Mouse (Mus musculus) R1 (cell line): ENCODE measurements around the gene Mipol1.
"Not testable (repeated sequence)": the region's sequence is repeated elsewhere in the genome, so short reads cannot be mapped to it uniquely, and the experiment has no call there.

Source experiments
- DNase-seq: peaks from one replicate; pipeline ENCODE4 v3.0.0-alpha.2; 2018; ENCODE audit warnings: low read depth, low spot score

The Mipol1 gene

DNA sequence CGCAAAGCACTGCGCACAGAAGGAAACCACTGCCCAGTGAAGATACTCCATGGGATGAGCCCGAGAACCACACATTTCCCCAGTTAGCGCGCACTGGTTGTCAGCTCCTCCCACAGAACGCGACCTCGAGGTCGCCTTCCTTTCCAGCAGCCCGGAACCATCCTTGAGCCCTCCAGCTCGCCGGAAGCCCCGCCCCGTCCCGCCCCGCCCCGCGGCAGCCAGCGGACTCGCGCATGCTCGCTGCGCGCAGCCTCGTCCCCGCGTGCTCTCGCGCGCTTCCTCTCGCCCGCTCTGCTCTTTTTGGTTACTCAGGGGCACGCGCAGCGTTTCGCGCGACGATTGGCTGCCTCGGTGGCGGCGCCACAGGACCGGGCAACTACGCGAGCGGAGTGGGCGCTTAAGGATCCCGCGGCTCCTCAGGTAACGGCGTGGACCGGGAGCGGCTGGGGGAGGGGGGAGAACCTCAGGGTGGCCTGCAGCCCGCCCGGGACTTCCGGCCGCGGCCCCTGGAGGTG lies at the start of gene Mipol1, which contains the start of gene Prps1l3:
TSS of gene Mipol1 (plus strand) at position 236 of the 515 bp plus-strand sequence.
TSS of gene Prps1l3 (plus strand) at position 221 of the 515 bp plus-strand sequence.
- DNase-seq = peak; percentile 93

DNA sequence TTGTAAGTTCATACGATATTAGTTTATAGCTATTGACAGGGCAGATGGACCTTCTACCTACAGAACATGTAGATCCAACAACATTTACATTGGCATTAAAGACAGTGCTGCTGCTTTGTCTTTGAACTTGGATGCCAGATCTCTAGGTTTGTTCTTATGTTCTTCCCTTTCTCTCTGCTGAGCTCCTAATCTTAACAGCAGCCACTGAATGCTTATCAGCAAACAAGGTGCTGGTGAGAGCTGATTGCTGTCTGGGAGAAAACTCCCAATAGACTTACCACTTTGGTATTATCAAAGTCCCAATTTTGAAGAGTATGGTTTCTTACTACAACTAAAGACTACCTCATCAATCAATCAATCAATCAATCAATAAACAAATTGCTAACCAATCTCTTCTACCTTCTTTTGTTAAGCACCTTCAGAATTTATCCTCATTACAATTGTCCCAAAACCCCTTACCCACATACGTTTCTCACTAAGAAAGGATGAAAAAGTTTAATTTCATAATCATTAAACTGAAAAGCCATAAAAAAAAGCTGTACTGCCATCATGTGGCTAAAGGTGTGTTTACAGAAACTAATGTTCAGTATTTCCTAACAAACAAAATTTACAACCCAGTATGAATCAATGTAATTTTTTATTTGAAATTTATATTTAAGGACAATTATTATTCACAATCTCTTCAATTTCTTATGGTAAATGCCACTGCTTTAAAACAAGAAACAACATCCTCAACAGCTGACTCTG lies 45.7 kb upstream of the Mipol1 start:
- no peak for DNase-seq

DNA sequence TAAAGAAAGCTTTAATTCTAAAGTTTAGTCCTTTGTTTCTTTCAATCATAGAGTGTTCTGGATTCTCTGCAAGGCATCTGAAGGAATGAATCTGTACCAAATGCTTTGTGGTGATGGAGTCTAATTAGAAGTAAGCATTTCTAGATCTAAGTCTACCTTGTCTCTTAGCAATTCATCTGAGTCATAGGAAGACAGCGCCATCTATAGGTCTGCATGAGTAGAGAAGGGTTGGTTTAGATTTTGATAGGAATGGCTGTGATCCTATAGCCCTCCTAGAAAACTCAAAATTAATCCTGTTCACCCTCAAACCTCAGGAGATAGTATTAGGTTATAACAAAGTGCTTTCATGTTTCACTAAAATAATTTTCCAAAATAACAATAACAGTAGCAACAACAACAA lies 44.8 kb upstream of the Mipol1 start:
- peak; percentile 51 for DNase-seq

DNA sequence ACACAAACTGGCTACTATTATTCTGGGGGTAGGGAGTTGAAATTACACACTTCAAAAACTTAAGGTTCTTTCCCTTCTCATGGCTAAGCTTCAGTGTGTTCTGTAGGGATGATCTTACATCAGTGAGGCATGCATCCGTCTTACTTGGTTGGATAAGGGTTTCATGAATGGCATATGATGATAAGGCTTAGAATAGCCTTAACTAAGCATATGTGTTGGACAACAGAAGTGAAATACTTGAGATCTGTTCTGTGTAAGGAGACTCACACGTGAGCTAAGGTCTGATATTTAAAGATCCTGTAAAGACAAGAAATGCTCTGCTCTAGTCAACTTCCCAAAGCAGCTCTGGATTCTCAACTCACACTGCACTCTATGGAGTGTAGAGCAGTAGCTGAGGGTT lies 44.1 kb upstream of the Mipol1 start:
- no peak for DNase-seq

DNA sequence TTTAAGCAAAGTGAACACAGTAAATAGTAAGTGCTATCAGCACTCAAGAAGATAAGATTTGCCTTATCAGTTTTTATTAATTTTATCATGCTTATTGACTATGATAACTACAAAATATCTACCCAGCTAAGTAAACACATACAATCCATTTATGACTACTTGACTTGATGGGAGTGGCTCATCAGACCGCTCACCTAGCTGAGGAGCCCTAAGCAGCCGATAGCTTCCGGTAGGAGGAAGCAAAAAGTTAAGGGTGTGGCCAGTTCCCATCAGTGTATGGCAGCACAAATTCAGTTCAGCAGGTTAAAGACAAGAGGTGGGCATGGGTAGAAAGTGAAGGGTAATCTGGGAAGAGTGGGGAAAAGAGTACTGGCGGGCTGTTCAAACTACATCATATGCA lies 43.2 kb upstream of the Mipol1 start:
- DNase-seq = no peak

DNA sequence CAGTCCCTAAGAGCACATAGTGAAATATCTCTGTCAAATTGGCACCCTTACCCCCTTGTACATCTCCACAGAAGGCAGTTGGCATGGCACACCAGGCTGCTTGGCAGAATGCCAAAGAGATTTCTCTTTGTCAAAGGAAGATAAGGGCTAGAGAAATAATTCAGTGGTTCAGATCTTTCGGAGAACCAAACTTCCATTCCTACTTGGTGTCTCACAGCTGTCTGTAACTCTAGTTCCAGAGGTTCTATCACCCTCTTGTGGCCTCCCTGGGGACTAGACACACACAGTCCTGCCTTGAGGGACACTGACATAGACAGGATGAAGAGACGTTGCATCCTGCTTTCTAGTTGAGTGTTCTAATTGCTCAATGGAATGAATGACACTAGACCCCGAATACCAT lies 35.6 kb upstream of the Mipol1 start:
- DNase-seq = peak; percentile 34

DNA sequence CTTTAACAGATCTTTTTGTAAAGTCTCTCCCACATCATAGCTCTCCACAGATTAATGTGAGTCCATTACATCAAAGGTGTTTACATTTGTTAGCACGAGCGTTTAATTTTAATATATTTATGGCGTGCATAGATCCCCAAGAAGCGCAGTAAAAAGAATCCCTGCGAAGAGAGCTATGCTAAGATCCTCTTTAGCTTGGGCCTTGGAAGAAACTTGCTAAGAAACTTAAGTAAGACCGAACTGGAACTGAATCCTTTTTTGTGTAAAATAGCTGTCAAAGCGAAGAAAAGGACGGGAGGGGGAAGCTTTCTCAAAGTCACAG lies 34.0 kb upstream of the Mipol1 start:
- no peak for DNase-seq

DNA sequence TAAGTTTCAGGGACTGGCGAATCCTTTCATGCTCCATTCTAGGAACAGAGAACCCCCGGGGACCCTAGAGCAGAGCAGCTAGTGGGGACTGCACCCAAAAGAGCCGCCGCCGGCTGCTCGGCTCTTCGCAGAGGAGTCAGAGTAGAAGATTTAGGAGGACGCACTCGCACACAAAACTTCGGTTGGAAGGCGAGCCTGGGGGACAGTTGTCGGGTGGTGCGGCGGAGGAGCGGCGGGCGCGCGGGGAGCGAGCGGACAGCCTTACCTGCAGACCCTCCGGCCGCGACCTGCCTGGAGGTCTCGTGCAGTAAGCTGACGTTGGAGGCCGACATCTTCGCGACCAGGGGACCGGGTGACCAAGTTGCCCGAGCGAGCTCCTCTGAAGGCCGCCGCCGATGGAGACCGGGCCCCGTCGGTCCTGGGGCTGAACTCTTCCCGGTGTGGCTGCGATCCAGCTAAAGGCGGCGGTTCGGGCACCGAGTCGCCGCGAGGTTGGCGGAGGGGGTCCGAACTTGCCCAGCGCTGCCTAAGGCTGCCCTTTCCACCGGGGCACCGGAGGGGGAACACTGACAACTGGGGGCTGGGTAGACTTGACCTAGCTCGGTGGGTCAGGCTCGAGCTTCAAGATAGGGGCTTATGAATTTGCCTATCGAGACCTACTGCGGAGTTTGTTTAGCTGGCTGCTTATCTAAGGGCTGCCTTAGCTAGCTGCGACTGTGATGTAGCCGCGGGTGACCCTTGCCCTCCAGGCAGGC lies 33.4 kb upstream of the Mipol1 start:
- peak; percentile 50 for DNase-seq

DNA sequence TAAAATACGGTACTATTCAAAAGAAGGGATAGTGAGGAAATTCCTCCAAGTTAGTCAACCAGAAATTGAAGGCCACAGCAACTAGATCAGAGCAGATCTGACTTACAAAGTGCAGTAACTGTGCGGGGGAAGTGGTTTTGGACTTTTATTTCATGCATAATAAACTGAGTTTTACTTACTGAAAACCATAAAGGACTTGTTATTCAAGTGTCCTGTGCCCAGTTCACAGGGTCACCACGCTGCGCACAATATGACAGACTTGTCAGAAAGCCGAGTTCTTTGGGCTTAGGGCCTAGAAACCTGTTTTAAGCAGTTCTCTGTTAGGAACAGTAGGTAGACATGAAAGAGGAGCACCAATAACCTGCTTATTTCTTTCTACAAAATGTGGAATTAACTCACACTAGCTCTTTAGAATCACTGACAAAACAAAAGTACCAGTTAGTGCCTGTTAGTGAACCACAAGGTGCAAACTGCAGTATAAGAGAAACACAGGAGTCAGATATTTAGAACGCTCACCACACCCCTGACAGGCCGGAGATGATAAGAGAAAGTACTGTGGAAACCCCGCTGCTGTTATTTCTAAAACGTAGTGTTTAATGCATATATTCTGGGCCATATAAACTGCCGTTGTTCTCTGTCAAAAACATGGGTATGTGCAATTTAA lies 32.7 kb upstream of the Mipol1 start, which contains the start of gene Slc25a21:
TSS of gene Slc25a21 (minus strand) at position 110 of the 664 bp plus-strand sequence.
- DNase-seq = no peak

DNA sequence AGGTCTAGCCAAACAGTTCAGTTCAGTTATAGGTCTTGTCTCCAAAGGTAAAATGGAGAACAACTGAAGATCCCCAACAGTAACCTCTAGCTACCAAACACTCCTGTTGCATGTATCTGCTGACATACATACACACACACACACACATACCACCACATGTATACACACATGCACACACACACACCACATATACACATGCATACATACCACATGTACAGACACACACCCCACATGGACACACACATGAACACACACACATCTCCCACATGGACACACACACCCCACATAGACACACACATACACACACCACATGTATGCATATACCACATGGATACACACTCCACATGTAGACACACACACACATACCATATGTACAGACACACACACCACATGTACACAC lies 32.0 kb upstream of the Mipol1 start:
- DNase-seq = no peak

DNA sequence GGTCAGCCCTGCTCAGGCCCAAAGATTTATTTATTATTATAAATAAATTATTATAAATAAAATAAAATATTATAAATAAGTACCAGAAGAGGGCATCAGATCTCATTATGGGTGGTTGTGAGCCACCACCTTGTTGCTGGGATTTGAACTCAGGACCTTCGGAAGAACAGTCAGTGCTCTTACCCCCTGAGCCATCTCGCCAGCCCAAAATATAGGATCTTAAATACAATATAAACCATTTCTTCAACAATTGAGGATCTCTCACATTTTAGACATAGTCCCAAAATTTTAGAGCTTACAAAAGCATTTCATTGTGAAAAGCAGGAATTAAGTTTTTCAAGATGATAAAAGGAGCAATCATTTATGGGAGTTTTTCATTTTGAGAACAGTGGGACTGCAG lies 30.8 kb upstream of the Mipol1 start:
- no peak for DNase-seq

DNA sequence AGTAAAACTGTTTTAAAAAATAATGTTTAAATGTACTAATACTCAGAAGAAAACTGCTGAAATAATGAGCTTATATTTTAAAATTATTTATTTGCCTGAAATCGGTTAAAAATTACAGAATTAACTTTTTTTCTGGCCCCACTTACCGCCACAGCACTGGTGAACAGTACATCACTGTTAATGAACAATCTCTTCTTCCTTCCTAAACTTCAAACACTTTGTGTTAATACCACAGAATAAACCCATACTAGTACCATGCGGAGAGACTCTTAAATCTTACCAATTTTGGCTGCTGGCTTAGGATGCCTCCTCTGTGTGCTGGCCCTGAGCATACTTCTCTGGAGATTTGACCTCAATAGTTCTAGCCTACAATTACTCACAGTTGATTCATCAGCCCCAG lies 28.3 kb upstream of the Mipol1 start:
- no peak for DNase-seq

DNA sequence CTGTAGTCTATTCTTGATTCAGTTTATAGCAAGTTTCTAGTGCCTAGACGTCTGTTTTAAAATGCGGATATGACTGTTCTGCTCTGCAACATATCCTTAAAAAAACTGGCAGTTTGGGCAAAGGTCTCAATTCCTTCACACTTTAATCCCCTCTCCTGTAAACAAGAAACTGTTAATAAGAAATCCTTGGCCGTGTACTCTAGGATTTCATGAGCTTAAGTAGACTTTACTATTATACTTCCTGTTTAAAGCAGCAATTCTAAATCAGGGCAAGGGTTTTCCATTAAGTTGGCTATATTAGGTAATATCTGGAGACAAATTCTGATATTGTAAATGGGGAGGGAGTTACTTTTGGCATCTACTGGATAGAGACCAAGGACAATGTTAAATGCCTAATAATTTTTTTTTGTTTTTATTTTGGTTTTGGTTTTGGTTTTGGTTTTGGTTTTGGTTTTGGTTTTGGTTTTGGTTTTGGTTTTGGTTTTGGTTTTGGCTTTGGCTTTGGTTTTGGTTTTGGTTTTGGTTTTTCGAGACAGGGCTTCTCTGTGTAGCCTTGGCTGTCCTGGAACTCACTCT lies 25.9 kb upstream of the Mipol1 start:
- no peak for DNase-seq

DNA sequence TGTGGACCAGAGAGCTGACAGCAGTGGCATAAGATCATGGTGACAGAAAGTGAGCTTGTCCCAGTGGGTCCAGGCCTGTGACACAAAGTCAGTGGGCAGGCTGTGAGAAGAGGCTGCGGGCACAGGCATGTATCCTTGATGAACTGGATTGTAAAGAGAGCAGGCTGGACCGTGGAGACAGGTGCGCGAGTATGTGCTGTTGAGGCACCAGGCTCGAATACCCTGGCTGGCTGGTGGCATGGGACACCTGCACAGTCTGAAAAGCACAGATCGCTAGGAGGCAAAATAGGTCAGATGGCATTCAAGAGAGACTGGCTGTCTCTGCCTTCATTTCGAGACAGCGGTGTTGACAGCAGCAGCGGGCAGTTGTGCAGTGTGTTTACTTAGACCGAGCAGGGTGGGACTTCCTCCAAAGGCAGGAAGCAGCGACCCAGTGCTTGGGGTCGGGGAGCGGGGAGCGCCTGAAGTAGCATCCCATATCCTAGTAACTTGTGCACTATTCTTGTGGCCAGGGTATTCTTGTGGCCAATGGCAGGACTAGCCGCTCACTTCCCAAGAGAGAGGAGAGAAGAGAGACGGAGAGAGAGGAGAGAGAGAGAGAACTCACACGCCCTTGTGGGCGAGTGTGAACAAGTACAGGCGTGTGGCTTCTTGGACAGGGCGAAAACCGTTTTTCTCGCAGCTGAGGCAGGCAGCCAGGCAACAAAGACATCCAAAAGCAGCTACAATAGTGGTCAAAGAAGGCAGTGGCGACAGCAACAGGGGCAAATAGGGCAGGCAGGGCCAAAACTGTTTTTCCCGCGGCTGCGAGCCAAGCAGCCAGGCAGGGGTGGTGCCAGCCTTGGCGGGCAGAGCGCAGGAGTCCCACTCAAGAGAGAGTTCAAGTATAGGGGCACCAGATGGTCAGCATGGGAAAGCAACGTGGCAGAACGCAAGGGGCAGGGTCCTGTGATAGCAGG lies 18.6 kb upstream of the Mipol1 start:
- peak; percentile 74 for DNase-seq

DNA sequence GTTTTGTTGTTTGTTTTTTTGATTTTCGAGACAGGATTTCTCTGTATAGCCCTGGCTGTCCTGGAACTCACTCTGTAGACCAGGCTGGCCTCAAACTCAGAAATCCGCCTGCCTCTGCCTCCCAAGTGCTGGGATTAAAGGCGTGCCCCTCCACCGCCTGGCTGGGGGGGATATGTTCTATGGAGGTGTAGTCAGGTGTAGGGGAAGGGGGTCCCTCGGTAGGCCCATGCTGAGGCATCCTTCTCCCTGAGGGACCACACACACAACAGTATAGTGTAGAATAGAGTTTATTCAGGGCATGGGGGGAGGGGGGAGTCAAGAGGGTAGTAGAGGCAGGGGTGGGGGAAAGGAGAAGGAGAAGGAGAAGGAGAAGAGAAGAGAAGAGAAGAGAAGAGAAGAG lies 17.8 kb upstream of the Mipol1 start:
- DNase-seq = not testable (repeated sequence)

DNA sequence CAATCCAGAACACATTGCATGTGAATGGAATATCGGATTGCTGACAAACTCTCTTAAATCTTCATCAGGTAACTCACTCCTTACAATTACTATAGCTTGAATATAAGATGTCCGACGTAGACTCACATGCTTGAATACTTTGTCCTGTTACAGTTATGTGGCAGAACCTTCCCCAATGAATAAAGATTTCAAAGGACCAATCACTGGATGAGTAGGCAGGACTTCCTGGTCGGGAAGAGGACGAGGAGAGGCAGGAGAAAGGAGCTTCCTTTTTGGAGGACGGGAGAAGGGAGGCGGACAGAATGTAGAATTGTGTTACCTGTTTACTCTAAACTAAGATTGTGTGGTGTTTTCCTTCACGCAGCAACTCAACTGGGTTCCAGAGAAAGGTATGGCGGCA lies 3.8 kb upstream of the Mipol1 start:
- DNase-seq = peak; percentile 78

DNA sequence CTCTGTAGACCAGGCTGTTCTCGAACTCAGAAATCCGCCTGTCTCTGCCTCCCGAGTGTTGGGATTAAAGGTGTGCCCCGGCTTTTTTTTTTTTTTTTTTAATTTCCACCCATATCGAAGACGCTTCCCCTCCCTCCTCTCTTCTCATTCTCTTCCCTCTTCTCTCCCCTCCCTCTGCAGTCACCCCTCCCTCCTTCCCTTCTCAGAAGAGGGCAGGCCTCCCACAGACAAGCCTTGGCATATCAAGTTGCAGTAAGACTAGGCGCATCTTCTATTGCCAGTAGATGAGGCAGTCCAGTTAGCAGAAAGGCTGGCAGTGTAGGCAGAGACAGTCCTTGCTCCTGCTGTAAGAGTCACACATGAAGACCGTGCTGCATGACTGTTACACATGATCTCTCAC lies 2.5 kb upstream of the Mipol1 start:
- DNase-seq = peak; percentile 21

DNA sequence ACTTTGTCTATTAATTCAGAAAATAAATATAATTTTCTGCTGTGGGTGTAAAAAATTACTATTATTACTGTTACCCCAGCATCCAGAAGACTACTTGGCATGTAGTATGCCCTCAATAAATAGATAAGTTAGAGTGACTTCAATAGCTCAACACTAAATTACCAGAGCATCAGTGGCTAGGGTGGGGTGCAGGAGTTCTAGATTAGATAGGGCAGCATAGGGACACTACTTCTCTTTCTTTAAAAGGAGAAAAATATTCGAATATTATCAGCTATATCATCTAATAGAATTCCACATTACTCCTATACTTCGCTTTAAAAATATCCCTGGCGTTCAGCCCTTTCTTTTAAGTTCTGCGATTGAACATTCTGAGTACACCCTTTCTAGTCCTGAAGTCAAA lies 524 bp upstream of the Mipol1 start:
- DNase-seq = no peak

DNA sequence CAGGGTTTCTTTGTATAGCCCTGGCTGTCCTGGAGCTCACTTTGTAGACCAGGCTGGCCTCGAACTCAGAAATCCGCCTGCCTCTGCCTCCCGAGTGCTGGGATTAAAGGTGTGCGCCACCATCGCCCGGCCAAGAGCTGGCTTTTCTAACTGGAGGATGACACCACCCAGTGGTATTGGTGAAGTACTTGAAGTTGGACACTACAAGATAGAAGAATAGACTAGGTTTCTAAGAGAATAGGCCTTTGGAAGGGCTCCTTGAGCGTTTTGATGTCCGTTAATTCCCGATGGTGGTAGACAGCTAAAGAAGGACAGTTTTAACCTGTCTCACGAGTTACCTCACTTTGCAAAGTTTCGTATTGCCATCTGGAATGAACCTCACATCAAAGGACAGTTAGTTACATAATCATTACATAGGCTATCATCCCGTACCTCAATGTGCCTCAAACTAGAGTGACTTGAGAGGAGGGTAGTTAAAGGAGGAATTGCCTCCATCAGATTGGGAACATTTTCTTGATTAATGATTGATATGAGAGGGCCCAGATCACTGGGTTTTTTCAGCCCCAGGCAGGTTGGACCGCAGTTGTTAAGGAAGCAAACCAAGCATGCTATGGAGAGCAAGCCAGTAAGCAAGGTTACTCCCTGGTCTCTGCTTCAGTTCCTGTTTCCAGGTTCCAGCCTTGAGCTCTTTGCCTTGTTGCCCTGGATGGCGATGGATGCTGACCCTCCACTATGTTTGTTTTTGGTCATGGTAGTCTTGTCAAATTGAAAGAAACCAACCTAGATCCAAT lies 1.1 kb downstream of the Mipol1 start:
- DNase-seq = peak; percentile 74

DNA sequence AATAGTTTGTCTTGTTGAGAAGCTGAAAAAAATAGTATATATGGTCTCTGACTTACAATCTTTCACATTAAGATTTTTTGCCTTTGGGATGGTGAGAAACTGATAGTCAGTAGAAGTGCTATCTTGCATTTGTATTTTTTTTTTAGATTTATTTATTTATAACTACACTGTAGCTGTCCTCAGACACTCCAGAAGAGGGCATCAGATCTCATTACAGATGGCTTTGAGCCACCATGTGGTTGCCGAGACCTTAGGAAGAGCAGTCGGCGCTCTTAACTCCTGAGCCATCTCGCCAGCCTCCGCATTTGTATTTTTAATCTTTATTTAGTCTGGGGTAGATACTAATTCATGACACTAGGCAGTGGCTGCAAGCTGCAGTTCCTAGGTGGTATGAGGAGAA lies 3.2 kb downstream of the Mipol1 start:
- DNase-seq = peak; percentile 47
